In genomic region chr2:78895216-78895615, GRCm38 (mm10) we compare ENCODE assay signal across 24 mouse cellular contexts.
"Had no signal": no experiment of that assay in that cellular context is flagged by ENCODE, and none has a peak within 500 bp of the region (broad histone marks: within the 10 kb centered on the region; RNA-seq: fewer than 3 reads in every experiment).

No protein-coding gene starts in this region.

- H3K4me2 ChIP-seq: heart, embryonic 12.5 days; hindbrain, embryonic 15.5 days; kidney, embryonic 15.5 days; limb, embryonic 13.5 days; limb, embryonic 15.5 days; liver, embryonic 12.5 days had no signal

- H3K27me3 ChIP-seq: heart, embryonic 12.5 days; hindbrain, embryonic 15.5 days; kidney, embryonic 15.5 days; limb, embryonic 13.5 days; limb, embryonic 15.5 days; liver, embryonic 12.5 days had no signal

- H3K36me3 ChIP-seq: heart, embryonic 10.5 days; heart, embryonic 12.5 days; hindbrain, embryonic 15.5 days; kidney, embryonic 15.5 days; limb, embryonic 13.5 days; limb, embryonic 15.5 days; liver, embryonic 12.5 days had no signal

- H3K4me1 ChIP-seq: hindbrain, embryonic 15.5 days; kidney, embryonic 15.5 days had no signal

- H3K9ac ChIP-seq: heart, embryonic 12.5 days; hindbrain, embryonic 15.5 days; kidney, embryonic 15.5 days; limb, embryonic 13.5 days; limb, embryonic 15.5 days; liver, embryonic 12.5 days; liver, embryonic 14.5 days had no signal

- ATAC-seq: hindbrain, postnatal 0 days; intestine, embryonic 16.5 days; liver, embryonic 12.5 days had no signal

- H3K4me3 ChIP-seq: heart, embryonic 10.5 days; heart, embryonic 12.5 days; hindbrain, embryonic 15.5 days; kidney, embryonic 15.5 days; limb, embryonic 13.5 days; limb, embryonic 15.5 days; liver, embryonic 12.5 days had no signal

- H3K27ac ChIP-seq: heart, embryonic 10.5 days; hindbrain, embryonic 15.5 days; hindbrain, postnatal 0 days; kidney, embryonic 15.5 days; kidney, postnatal 0 days; limb, embryonic 13.5 days; limb, embryonic 15.5 days; liver, embryonic 12.5 days; liver, embryonic 14.5 days had no signal

- DNase-seq: gastrocnemius, postnatal 14 days; gastrocnemius, postnatal 36 days; heart, adult 11 months; heart, postnatal 14 days; heart, postnatal 36 days; kidney, adult 11 months; kidney, adult 2 months; kidney, adult 9 months; kidney, postnatal 14 days; kidney, postnatal 36 days; layer of hippocampus, adult 9-11 months; layer of hippocampus, postnatal 36 days; left cerebral cortex, postnatal 4 days had no signal

- H3K9me3 ChIP-seq: heart, embryonic 10.5 days; heart, embryonic 12.5 days; hindbrain, embryonic 15.5 days; kidney, embryonic 15.5 days; limb, embryonic 13.5 days; limb, embryonic 15.5 days; liver, embryonic 12.5 days had no signal
